Mouse (Mus musculus) E14TG2a.4 (cell line): ENCODE measurements around the gene Myh7.

ENCODE experiments used
- CTCF ChIP-seq: conservative IDR thresholded peaks from 2 replicates; pipeline ENCODE4 v1.5.1; 2014; ENCODE audit warnings: low read length
- NANOG ChIP-seq: IDR thresholded peaks from 2 replicates; pipeline ENCODE4 v1.6.1; 2014; ENCODE audit warnings: borderline replicate concordance, low read length, mixed read lengths
- POU5F1 ChIP-seq: IDR thresholded peaks from 2 replicates; pipeline ENCODE4 v1.6.1; 2014; ENCODE audit warnings: low read length, borderline replicate concordance

DNA sequence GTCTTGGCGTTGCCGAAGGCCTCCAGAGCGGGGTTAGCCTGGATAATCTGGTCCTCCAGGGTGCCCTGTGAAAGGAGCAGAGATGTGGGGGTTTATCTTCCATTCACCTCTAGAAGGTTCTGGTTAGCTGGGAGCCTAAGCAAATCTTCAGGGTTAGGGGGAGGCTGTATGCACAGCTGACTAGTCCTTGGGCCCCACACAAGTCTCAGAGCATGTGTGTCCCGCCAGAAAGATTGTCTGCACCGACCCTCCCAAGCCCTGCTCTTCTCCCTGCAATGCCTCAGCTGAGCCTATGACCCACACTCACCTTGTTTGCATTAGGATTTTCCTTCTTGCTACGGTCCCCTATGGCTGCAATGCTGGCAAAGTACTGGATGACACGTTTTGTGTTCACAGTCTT, 31.7 kb downstream of the Myh7 start:
- TF ChIP-seq CTCF (no peak), NANOG (no peak), POU5F1 (no peak)
